Mouse (Mus musculus) left cerebral cortex, postnatal 10 days (tissue): Measurements from ENCODE around the gene Erf. TPM values are rescaled to one million over a fixed set of nuclear protein-coding genes. Genes with fewer than 3 reads are reported as not detected.

Experiments used
- DNase-seq, 2 experiments: peaks; one replicate each; pipeline ENCODE4 v3.0.0; 2021 to 2022; ENCODE audit warnings: low spot score in 2 of 2, mixed read lengths in 1 of 2; ENCODE audit errors: extremely low spot score in 1 of 2
- intact Hi-C: fragments of 180-260 bp; cut with DNase I; formaldehyde crosslinking; loops from one replicate; pipeline ENCODE4 v1.15.1; 2025
- total RNA-seq, 2 experiments: library from RNA; stranded (reverse); gene quantifications; 2 replicates each; pipeline ENCODE4 v1.2.3; 2021

The Erf gene
- total RNA-seq, 2 experiments from 2014 or later = 47.7 to 55.1 TPM

GRCm38 (mm10) chr7:25221102-25221883 is 29.3 kb downstream of the Erf start, which contains the start of gene Zfp526:
Zfp526 (plus strand) TSS chr7:25221425.
- intact Hi-C loops = no loop called here
- peak; percentile 98 to 99 for DNase-seq

GRCm38 (mm10) chr7:25220457-25221101 is 30.0 kb downstream of the Erf start, which contains the start of gene Dedd2:
Dedd2 (minus strand) TSS chr7:25220615.
- intact Hi-C loops = no loop called here
- DNase-seq = no peak

- intact Hi-C loops = no loop called here
- peak; percentile 90 to 95 for DNase-seq
Observed at GRCm38 (mm10) chr7:25219756-25220456, 30.7 kb downstream of the Erf start.

GRCm38 (mm10) chr7:25219416-25219750 is 31.2 kb downstream of the Erf start:
- intact Hi-C loops = no loop called here
- DNase-seq = no peak

- DNase-seq = peak in 1 of 2 experiments; percentile 69
- intact Hi-C loops = no loop called here
Observed at GRCm38 (mm10) chr7:25218705-25219415, 31.7 kb downstream of the Erf start.

GRCm38 (mm10) chr7:25217653-25218395 is 32.7 kb downstream of the Erf start:
- no peak for DNase-seq
- intact Hi-C loops = no loop called here

GRCm38 (mm10) chr7:25214172-25214571 is 36.4 kb downstream of the Erf start:
- no peak for DNase-seq
- intact Hi-C loops = no loop called here

- intact Hi-C loops = no loop called here
- no peak for DNase-seq
Observed at GRCm38 (mm10) chr7:25213099-25213498, 37.5 kb downstream of the Erf start.

GRCm38 (mm10) chr7:25210482-25210881 is 40.1 kb downstream of the Erf start:
- intact Hi-C loops = no loop called here
- no peak for DNase-seq

- intact Hi-C loops = no loop called here
- no peak for DNase-seq
Observed at GRCm38 (mm10) chr7:25209161-25209622, 41.4 kb downstream of the Erf start.

- intact Hi-C loops = no loop called here
- no peak for DNase-seq
Observed at GRCm38 (mm10) chr7:25206094-25206830, 44.3 kb downstream of the Erf start.

GRCm38 (mm10) chr7:25205355-25206093 is 45.0 kb downstream of the Erf start:
- DNase-seq = no peak
- intact Hi-C loops = no loop called here

GRCm38 (mm10) chr7:25203624-25204023 is 46.9 kb downstream of the Erf start:
- intact Hi-C loops = no loop called here
- no peak for DNase-seq

- no peak for DNase-seq
- intact Hi-C loops = no loop called here
Observed at GRCm38 (mm10) chr7:25197384-25198018, 53.1 kb downstream of the Erf start.

- intact Hi-C loops = no loop called here
Observed at GRCm38 (mm10) chr7:25196107-25196506, 54.5 kb downstream of the Erf start.

GRCm38 (mm10) chr7:25195148-25195547 is 55.4 kb downstream of the Erf start:
- intact Hi-C loops = no loop called here
- DNase-seq = no peak

More at GRCm38 (mm10) chr7:25196107-25196506, 54.5 kb downstream of the Erf start:
- no peak for DNase-seq
